Mouse (Mus musculus) mature B cell (primary cell): Measurements from ENCODE around the gene Snapc3.
"Not testable (repeated sequence)": the region's sequence is repeated elsewhere in the genome, so short reads cannot be mapped to it uniquely, and the experiment has no call there.

Experiments used
- in situ Hi-C: fragments of 300-500 bp; cut with MboI; formaldehyde crosslinking; loops from 2 replicates; pipeline ENCODE4 v1.14.3; 2019

Snapc3 gene

GRCm38 (mm10) chr4:83500154-83501036 is 82.9 kb downstream of the Snapc3 start:
- in situ Hi-C loops, result no loop called here

DNA sequence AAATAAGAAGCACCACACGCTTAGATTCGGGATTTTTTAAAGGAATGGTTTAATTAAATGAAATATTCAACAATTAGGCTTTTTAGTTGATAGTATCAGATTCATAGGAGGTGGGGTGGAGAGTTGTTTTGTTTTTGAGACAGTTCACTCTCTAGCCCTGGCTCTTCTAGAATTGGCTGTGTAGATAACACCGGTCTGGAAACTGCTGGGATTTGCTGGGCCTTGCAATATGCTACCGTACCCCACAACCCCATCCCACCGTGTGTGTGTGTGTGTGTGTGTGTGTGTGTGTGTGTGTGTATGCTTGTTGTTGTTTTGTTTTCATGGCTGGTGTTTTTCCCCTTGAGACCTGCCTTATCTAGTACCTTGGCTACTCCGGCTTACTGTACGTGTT is 83.5 kb downstream of the Snapc3 start:
- in situ Hi-C loops, result no loop called here

DNA sequence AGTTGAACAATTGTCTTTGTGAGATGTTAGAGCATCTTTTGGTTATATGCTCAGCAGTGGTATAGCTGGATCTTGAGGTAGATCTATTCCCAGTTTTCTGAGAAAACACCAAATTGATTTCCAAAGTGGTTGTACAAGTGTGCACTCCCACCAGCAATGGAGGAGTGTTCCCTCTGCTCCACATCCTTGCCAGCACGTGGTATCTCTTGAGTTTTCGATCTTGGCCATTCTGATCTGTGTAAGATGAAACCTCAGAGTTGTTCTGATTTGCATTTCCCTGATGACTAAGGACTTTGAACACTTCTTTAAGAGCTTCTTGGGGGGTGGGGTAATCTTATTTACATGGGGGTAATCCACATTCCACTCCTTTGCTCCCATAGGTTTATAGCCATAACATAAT is 92.1 kb downstream of the Snapc3 start:
- in situ Hi-C loops, result no loop called here

- in situ Hi-C loops, result no loop called here
These were observed 93.6 kb downstream of the Snapc3 start for GRCm38 (mm10) chr4:83511083-83511482.

DNA sequence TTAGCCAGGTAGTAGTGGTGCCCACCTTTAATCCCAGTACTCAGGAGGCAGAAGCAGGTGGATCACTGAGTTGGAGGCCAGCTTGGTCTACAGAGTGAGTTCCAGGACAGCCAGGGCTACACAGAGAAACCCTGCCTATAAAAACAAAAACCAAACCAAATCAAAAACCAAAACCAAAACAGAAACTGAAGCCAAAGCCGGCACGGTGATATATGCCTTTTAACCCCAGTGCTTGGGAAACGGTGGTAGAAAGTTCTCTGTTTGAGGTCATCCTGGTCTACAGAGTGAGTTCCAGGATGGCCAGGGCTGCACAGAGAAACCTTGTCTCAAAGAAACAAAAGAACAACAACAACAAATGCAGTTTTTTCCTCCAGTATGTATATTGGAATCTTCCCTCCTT is 94.7 kb downstream of the Snapc3 start:
- in situ Hi-C loops, result no loop called here

DNA sequence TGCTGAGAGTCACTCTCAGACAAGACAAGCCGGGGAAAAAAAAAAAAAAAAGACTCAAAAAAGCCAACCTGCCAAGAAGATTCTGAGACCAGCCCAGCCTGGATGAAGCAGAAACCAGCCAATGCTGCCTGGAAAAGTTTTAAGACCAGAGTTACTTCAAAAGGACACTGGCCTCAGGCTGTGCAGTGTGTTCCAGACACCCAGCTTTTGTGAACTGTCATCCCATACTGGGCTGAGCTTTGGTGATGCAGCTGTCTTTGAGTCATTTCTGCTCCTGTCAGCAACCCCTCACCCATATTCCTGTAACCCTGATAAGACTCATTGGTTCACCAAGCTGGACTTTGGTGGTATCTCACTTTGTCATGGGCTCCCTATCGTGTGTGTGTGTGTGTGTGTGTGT is 95.1 kb downstream of the Snapc3 start:
- in situ Hi-C loops, result no loop called here

- in situ Hi-C loops, result no loop called here
These were observed 96.7 kb downstream of the Snapc3 start for GRCm38 (mm10) chr4:83514183-83514582.

DNA sequence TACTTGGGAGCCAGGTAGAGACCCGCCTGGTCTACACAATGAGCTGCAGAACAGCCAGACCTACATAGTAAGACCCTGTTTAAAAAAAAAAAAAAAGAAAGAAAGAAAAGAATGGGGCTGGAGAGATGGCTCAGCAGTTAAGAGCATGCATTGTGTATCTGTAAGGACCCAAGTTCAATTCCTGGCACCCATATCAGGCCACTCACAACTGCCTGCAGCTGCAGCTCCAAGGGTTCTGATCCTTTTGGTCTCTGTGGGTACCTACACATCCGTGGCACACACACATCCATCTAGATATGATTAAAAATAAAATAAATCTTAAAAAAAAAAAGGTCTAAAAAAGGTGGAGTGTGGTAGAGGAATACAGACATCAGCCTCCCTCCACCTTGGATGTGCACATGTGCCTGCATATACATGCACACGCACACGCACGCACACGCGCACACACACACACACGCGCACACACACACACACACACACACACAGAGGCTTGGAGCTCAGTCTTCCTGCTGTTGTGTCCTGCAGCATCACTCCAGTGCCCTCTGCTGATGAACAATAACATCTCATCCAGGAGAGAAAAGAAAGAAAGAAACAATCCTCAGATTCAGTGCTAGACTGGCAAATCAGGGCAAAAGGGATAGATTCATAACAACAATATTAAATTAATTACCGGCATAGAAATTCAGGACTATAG is 97.6 kb downstream of the Snapc3 start:
- in situ Hi-C loops, result no loop called here

DNA sequence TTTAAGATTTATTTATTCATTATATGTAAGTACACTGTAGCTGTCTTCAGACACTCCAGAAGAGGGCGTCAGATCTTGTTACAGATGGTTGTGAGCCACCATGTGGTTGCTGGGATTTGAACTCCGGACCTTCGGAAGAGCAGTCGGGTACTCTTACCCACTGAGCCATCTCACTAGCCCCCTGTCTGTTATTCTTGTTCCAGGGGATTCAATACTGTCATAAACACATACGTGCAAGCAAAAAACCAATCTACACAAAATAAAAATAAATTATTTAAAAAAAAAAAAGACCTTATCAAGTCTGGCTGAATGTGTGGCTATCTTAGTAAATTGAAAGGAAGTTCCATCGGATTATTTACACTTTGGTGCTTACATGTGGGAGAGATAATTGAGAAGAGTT is 98.6 kb downstream of the Snapc3 start:
- in situ Hi-C loops, result not testable (repeated sequence)
